Mouse (Mus musculus) limb, embryonic 15.5 days (tissue): ENCODE results near the gene Selenos. TPM values are rescaled to one million over a fixed set of nuclear protein-coding genes. Genes with fewer than 3 reads are reported as not detected.

Experiments
- polyA plus RNA-seq: library from polyadenylated mRNA; unstranded; fragments of >200 nt; fragmentation: Nextera tagmentation; extraction: Ambion mirVana; gene quantifications from 2 replicates; pipeline ENCODE4 v1.2.1, GENCODE M21; 2015

Selenos gene
- polyA plus RNA-seq, 1 experiment from 2014 or later, result 154 TPM

Other genes starting within 250 kb of the Selenos start
- 10.3 and 10.8 TPM in 2 replicates for gene Pcsk6, start 217.9 kb upstream of the Selenos start, polyA plus RNA-seq
- gene Gm45213, start 36.0 kb upstream of the Selenos start, polyA plus RNA-seq, result not detected in 2 replicates
- gene Snrpa1, start 20.6 kb upstream of the Selenos start, polyA plus RNA-seq, result 145 and 148 TPM in 2 replicates
- 16.5 and 19.5 TPM in 2 replicates for gene Chsy1, start 29.9 kb downstream of the Selenos start, polyA plus RNA-seq